Mouse (Mus musculus) neural tube, embryonic 13.5 days (tissue): ENCODE measurements at regions not wholly inside any gene's neighbourhood (a gene's known extent, or its start where the extent isn't known, plus 50 kb on each side); places are given as distances from the start of the nearest gene placed in this dataset.

Source experiments
- ATAC-seq: fragments of 200-750 bp; cut with Nextera tagmentation; 2 replicates; pipeline ENCODE4 v1.8.0; 2017; ENCODE audit warnings: low read depth, mild to moderate bottlenecking, moderate TSS enrichment, moderate library complexity
- H3K27ac ChIP-seq: fragments of 300-500 bp; sonication (generic); replicated peaks from 2 replicates; pipeline ENCODE4 v1.5.1; 2015; ENCODE audit warnings: moderate library complexity, mild to moderate bottlenecking, inconsistent platforms
- H3K27me3 ChIP-seq: fragments of 300-500 bp; sonication (generic); 2 replicates; pipeline ENCODE4 v1.6.1; 2015; ENCODE audit warnings: mild to moderate bottlenecking, inconsistent platforms
- H3K36me3 ChIP-seq: fragments of 300-500 bp; sonication (generic); 2 replicates; pipeline ENCODE4 v1.6.1; 2015; ENCODE audit warnings: mild to moderate bottlenecking, inconsistent platforms
- H3K4me1 ChIP-seq: fragments of 300-500 bp; sonication (generic); replicated peaks from 2 replicates; pipeline ENCODE4 v1.6.1; 2015; ENCODE audit warnings: inconsistent platforms
- H3K4me2 ChIP-seq: fragments of 300-500 bp; sonication (generic); 2 replicates; pipeline ENCODE4 v1.6.1; 2015; ENCODE audit warnings: inconsistent platforms, mild to moderate bottlenecking, moderate library complexity
- H3K4me3 ChIP-seq: fragments of 300-500 bp; sonication (generic); 2 replicates; pipeline ENCODE4 v1.5.1; 2015; ENCODE audit warnings: mild to moderate bottlenecking, inconsistent platforms
- H3K9ac ChIP-seq: fragments of 300-500 bp; sonication (generic); 2 replicates; pipeline ENCODE4 v1.6.1; 2015; ENCODE audit warnings: moderate library complexity, mild to moderate bottlenecking, inconsistent platforms
- H3K9me3 ChIP-seq: fragments of 300-500 bp; sonication (generic); 2 replicates; pipeline ENCODE4 v1.6.1; 2016; ENCODE audit warnings: inconsistent platforms
- WGBS: fragments of 180-500 bp; shearing (Covaris S2); methylation state at CpG from one replicate; pipeline ENCODE4 v1.1.7; 2015; 5-methylcytosine and 5-hydroxymethylcytosine counted together

DNA sequence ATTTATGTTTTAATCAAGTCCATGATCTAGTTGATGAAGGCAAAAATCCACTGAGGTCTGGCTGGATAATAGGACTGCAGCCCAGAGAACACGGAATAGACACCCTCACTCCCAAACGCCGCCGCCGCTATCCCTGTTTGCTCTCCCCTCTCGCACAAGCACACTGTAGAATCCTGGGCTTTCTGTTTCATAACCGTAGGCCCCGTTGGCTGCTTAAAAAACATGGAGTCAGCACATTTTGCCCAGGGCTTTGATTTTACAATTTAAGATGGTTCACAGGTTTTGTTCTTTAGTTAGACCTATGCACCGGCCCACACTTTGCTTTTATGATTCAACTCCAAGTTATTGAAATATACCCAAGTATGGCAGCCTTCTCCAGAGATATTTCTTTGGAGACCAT, 229.6 kb downstream of the Ttll7 start:
- no peak for ATAC-seq
- no peak overlapping the region for H3K4me3 ChIP-seq
- H3K27ac ChIP-seq: peak overlapping the region; percentile 42; the same call in 1 of the 2 replicates
- no peaks in the 10 kb centered on the region for H3K27me3 ChIP-seq
- H3K4me2 ChIP-seq: no peak overlapping the region
- no peak overlapping the region for H3K9ac ChIP-seq
- peaks cover 43% of the 10 kb centered on the region for H3K4me1 ChIP-seq
- H3K36me3 ChIP-seq: no peaks in the 10 kb centered on the region
- H3K9me3 ChIP-seq: no peaks in the 10 kb centered on the region
- 47% methylated on average over 9 of the region's 9 CpGs for WGBS

DNA sequence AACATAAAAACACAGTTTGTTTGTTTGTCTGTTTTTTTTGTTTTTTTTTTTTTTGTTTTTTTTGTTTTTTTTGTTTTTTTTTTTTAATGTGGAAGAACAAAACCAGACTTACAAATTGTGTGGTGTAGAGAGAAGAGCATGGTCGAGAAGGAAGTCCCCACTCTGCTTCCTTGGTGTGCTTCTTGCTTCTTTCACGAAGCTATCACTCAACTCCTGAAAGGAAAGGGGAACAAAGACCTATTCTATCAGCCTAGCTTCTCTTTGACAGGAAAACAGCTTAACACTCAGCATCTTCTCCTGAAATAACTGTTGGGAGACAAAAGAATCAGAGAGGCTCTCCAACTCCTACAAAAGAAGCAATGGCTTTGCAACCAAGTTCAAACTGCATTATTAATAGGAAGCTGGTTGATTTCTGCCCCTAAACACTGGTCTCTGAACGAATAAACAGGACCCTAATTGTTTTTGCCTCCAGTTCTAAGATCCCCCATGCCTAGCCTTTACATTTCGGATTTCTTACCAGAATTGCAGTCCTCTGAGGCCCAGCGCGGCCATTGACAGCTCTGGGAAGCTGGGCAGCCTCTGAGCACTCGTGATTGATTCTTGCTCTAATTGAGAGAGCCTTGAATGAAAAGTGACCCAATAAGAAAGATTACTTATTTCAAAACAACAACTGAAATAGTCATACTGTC, 230.2 kb downstream of the Ttll7 start:
- Histone ChIP-seq H3K27ac (peak overlapping the region; percentile 67), H3K4me3 (no peak overlapping the region), H3K4me1 (peaks cover 43% of the 10 kb centered on the region), H3K9ac (no peak overlapping the region), H3K36me3 (no peaks in the 10 kb centered on the region), H3K9me3 (no peaks in the 10 kb centered on the region), H3K27me3 (no peaks in the 10 kb centered on the region), H3K4me2 (no peak overlapping the region)
- ATAC-seq: no peak
- 7% methylated on average over 7 of the region's 7 CpGs for WGBS

DNA sequence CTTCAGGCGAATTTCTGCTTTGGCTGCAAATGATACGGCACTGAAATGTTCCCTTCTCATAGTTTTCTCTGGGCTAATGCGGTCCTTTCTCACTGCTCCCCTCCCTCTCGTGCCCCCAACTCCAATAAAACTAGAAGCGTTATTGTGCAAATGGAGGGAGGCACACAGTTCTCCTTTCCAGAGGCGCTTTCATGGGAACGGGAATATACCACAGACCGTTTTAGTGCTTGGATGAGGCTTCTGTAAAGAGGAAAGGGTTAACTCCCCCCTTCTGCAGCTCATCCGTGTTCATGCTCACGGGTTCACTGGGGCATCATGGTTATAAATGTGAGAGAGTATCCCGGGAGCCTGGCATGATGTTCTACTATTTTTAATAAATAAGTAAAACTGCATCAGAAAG, 231.2 kb downstream of the Ttll7 start:
- no peaks in the 10 kb centered on the region for H3K27me3 ChIP-seq
- H3K4me1 ChIP-seq: peaks cover 43% of the 10 kb centered on the region
- H3K9ac ChIP-seq: peak overlapping the region; percentile 22
- ATAC-seq: peak; percentile 76
- peak overlapping the region; percentile 67 for H3K27ac ChIP-seq
- H3K9me3 ChIP-seq: no peaks in the 10 kb centered on the region
- 0 out of 2 replicates have a peak overlapping the region, but pooled peaks have one; percentile 9 for H3K4me3 ChIP-seq
- WGBS: 7% methylated on average over 11 of the region's 11 CpGs
- peak overlapping the region; percentile 44 for H3K4me2 ChIP-seq
- H3K36me3 ChIP-seq: no peaks in the 10 kb centered on the region

DNA sequence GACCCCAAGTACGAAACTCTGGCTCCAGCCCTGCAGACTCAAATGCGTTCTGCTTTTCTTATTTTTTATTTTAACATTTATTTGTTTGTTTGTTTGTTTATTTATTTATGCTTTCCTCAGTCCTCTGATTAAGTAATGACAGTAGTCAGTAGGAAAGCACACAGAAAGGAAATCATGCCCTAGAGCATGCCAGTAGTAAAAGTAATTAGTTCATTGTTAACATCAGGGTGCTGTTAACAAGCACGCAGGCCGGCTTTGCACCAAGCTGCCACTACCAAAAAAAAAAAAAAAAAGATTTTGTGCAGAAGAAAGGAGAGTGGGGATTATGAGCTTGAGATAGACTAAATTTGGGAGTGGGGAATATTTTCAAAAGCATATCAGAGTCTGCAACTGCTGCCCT, 231.7 kb downstream of the Ttll7 start:
- Histone ChIP-seq H3K27me3 (no peaks in the 10 kb centered on the region), H3K27ac (peak overlapping the region; percentile 67), H3K4me1 (peaks cover 43% of the 10 kb centered on the region), H3K4me3 (no peak overlapping the region), H3K9me3 (no peaks in the 10 kb centered on the region), H3K4me2 (peak overlapping the region; percentile 44), H3K36me3 (no peaks in the 10 kb centered on the region), H3K9ac (0 out of 2 replicates have a peak overlapping the region, but pooled peaks have one; percentile 22)
- 30% methylated on average over 4 of the region's 4 CpGs for WGBS
- ATAC-seq: 0 out of 2 replicates have a peak, but pooled peaks have one; percentile 54

DNA sequence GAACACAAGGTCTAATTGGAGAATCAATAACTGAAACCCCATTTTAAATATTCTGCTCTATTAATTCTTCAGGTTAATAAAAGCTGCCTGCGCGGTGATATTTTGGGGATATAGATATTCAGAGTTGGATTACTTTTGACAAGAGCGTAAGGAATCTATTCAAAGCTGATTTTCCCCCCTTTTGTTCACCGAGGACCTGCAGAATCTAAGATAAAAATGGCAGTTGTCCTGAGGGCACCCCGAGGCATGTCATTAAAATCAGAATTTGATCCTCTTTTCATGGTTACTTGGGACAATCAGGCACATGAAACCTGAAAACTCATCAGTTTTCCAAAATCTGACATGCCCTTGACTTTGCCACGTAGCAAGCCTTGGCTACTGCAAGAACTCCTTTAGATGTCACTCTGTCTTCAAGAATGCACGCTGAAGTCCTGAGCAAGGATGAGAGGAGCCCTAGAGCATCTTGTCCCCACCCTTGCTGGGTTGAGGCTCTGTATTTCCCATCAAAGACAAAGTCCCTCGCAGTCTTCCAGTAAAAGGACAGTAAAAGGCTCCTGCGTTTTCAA, 232.5 kb downstream of the Ttll7 start:
- Histone ChIP-seq H3K9me3 (no peaks in the 10 kb centered on the region), H3K9ac (no peak overlapping the region), H3K4me2 (no peak overlapping the region), H3K4me3 (no peak overlapping the region), H3K27ac (peak overlapping the region; percentile 67), H3K27me3 (no peaks in the 10 kb centered on the region), H3K4me1 (peaks cover 43% of the 10 kb centered on the region), H3K36me3 (no peaks in the 10 kb centered on the region)
- 26% methylated on average over 9 of the region's 9 CpGs for WGBS
- no peak for ATAC-seq

DNA sequence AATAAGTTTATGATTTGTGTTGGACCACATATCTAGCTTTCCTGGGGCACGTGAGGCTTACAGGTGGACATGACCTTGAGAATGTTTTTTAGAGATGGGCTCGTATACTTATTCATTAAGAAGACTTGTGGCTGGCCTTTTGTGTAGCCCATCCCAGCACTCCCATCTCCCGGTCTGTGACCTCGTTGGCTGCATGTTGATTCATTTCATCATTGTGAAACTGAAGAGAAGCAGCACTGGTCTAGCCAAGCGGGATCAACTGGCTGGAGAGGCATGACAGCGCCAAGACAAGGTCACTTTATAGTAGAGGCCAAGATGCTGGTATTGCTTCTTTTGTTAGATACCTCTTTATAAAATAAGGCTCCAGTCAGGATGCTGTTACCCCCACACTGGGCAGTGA, 236.0 kb downstream of the Ttll7 start:
- Histone ChIP-seq H3K9ac (no peak overlapping the region), H3K27ac (no peak overlapping the region), H3K4me3 (no peak overlapping the region), H3K36me3 (no peaks in the 10 kb centered on the region), H3K4me1 (peaks cover 41% of the 10 kb centered on the region), H3K9me3 (no peaks in the 10 kb centered on the region), H3K27me3 (no peaks in the 10 kb centered on the region), H3K4me2 (no peak overlapping the region)
- 82% methylated on average over 6 of the region's 6 CpGs for WGBS
- no peak for ATAC-seq

DNA sequence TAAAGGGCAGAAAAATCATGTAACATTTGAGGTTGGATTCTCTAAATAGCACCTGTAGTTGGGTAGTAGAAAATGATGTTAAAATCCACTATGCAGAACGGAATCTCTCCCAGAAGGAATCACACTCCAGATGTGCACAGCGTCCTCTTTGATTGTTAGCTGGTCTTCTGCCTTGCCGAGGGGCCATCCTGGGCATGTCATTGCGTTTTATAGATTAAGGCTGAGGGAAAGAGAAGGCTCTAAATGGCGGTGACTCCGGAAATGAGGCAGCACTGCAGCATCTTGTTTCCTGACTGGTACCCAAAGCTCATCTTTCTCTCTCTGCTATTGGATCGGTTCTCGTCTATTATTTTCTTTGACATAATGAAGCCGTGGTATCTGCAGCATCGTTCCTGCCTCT, 237.5 kb downstream of the Ttll7 start:
- Histone ChIP-seq H3K9me3 (no peaks in the 10 kb centered on the region), H3K27ac (no peak overlapping the region), H3K4me2 (no peak overlapping the region), H3K27me3 (no peaks in the 10 kb centered on the region), H3K36me3 (no peaks in the 10 kb centered on the region), H3K9ac (no peak overlapping the region), H3K4me3 (no peak overlapping the region), H3K4me1 (peaks cover 27% of the 10 kb centered on the region)
- 57% methylated on average over 10 of the region's 10 CpGs for WGBS
- no peak for ATAC-seq

DNA sequence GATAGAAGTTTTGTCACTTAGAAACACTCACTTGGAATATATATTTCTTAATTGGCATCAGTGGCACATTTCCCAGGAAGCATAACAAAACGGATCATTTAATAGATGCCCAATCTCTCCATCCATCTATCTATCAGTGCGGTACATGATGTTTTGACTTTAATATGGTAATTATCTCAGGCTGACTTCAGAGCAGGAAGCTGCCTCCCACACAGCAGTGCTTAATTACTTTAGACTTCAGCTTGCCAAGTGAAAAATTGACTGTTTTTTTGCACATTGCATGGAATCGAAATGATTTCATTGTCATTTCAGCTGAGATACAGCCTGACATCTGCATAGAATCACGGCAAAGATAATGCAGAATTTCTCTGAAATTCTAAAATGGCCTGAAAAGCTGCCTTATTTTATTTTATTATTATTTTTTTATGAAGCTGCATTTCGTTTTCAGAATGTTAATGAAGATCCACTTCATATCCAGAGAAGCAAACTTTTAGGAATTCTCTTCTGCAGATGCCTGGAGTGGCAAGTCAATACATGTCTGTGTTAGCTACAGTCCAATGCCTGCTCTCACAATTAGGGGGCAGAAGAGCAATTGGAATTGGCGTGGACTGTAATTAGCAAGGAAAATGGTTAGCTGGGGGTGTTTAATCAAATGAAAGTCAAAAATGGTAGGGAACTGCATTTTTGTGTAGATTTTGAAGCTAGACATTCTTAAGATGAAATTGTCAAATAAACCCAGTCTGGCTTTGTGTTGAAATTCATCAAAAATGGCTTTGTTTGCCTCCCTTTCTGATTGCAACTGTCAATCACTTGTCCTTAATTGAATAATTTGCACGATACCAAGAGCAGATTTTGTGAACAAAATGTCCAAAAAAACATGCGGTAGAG, 240.3 kb downstream of the Ttll7 start:
- Histone ChIP-seq H3K9ac (no peak overlapping the region), H3K9me3 (no peaks in the 10 kb centered on the region), H3K27ac (peak overlapping the region; percentile 61), H3K27me3 (no peaks in the 10 kb centered on the region), H3K4me1 (peaks cover 23% of the 10 kb centered on the region), H3K4me3 (no peak overlapping the region), H3K4me2 (no peak overlapping the region), H3K36me3 (no peaks in the 10 kb centered on the region)
- ATAC-seq: no peak
- 52% methylated on average over 8 of the region's 8 CpGs for WGBS

DNA sequence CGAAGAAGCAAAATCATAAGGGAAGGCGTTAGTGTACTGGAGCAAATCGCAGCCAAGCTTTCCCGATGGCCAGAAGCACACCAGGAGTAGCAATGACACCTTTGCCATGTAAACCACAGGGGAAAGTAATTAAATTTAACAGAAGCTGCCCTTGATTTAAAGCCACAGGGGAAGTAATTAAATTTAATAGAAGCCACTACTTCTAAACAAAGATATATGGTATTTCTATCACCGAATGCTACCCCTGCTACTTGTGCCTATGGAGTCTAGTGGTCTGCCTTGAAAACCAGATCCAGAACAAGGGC, 240.9 kb downstream of the Ttll7 start:
- no peak overlapping the region for H3K9ac ChIP-seq
- peak overlapping the region; percentile 61 for H3K27ac ChIP-seq
- no peaks in the 10 kb centered on the region for H3K27me3 ChIP-seq
- no peak for ATAC-seq
- H3K36me3 ChIP-seq: no peaks in the 10 kb centered on the region
- peaks cover 27% of the 10 kb centered on the region for H3K4me1 ChIP-seq
- H3K4me2 ChIP-seq: no peak overlapping the region
- H3K9me3 ChIP-seq: no peaks in the 10 kb centered on the region
- WGBS: 48% methylated on average over 5 of the region's 5 CpGs
- no peak overlapping the region for H3K4me3 ChIP-seq

DNA sequence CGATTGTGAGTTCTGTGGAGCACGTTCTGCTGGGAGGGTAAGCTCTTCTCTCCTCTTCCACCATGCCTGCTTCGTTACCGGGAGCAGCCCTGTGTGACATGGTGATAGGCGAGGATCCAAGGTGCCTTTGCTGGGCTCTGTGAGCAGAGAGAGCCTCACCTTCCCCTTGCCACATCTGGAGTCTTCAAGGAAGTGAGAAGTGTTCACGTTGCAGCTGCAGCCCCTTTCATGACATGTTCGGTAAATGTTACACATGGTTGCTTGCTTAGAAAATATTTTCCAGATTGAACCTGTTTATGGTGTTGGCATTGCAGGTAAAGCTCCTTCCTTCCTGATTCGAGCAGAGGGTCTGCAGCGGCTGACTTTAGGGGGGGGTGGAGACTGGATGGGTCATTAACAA, 244.0 kb downstream of the Ttll7 start:
- peaks cover 55% of the 10 kb centered on the region for H3K4me1 ChIP-seq
- no peaks in the 10 kb centered on the region for H3K9me3 ChIP-seq
- no peaks in the 10 kb centered on the region for H3K27me3 ChIP-seq
- H3K36me3 ChIP-seq: no peaks in the 10 kb centered on the region
- H3K4me2 ChIP-seq: no peak overlapping the region
- WGBS: 60% methylated on average over 9 of the region's 9 CpGs
- H3K9ac ChIP-seq: no peak overlapping the region
- no peak for ATAC-seq
- H3K4me3 ChIP-seq: no peak overlapping the region
- peak overlapping the region; percentile 68 for H3K27ac ChIP-seq

DNA sequence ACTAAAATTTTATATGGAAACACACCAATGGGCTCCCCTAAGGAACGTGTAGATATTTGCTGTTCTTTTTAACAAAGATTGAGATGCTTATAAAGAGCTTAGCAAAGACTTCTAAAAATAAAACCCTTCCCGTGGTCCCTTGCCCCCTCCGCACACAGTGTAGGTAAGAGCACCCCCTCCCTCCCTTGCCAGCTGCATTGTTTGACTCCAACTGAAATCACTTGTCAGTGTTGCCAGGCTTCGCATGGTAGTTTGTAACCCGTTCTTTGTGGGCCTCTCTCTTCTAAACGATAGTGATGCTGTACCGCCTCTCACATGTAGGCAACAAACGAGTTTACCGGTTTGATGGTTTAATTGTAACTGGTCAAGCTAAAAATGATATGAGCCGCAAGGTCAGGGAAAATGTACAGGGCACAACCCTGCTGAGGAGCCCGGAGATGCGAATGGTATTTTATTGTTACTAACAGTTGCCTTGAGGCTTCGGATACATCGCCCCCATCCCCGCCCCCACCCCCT, 246.0 kb downstream of the Ttll7 start:
- 6% methylated on average over 15 of the region's 15 CpGs for WGBS
- Histone ChIP-seq H3K9me3 (no peaks in the 10 kb centered on the region), H3K27me3 (no peaks in the 10 kb centered on the region), H3K4me1 (peaks cover 61% of the 10 kb centered on the region), H3K27ac (peak overlapping the region; percentile 71), H3K9ac (peak overlapping the region; percentile 48), H3K36me3 (no peaks in the 10 kb centered on the region), H3K4me3 (no peak overlapping the region; the same call in 1 of the 2 replicates), H3K4me2 (peak overlapping the region; percentile 44)
- ATAC-seq: peak; percentile 20; the same call in 1 of the 2 replicates

DNA sequence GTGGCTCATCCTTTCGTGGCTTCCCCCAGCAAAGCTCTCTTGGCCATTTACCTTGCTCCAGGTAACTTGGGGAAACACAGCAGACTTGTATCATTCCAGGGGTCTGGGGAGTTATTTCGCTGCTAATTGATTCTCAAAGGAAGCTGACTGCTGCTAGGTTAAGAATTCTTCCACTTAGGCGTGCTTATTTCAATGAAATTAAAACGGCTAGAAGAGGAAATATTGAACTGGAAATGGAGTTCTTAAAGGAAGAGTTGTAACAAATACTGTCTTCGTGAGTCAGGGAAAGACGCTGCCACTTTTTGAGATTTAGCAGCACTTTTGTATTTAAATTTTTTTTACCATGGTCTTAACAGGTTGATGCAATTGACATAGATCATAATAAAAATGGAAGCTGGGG, 246.4 kb downstream of the Ttll7 start:
- Histone ChIP-seq H3K9me3 (no peaks in the 10 kb centered on the region), H3K27ac (peak overlapping the region; percentile 71), H3K36me3 (no peaks in the 10 kb centered on the region), H3K4me3 (no peak overlapping the region; the same call in 1 of the 2 replicates), H3K9ac (peak overlapping the region; percentile 48), H3K27me3 (no peaks in the 10 kb centered on the region), H3K4me2 (peak overlapping the region; percentile 44), H3K4me1 (peaks cover 63% of the 10 kb centered on the region)
- no peak for ATAC-seq
- 21% methylated on average over 6 of the region's 6 CpGs for WGBS
